Mouse (Mus musculus) E14TG2a.4 (cell line): ENCODE measurements around the gene Cd2.

Experiments
- CTCF ChIP-seq: conservative IDR thresholded peaks from 2 replicates; pipeline ENCODE4 v1.5.1; 2014; ENCODE audit warnings: low read length
- NANOG ChIP-seq: IDR thresholded peaks from 2 replicates; pipeline ENCODE4 v1.6.1; 2014; ENCODE audit warnings: borderline replicate concordance, low read length, mixed read lengths
- POU5F1 ChIP-seq: IDR thresholded peaks from 2 replicates; pipeline ENCODE4 v1.6.1; 2014; ENCODE audit warnings: low read length, borderline replicate concordance

DNA sequence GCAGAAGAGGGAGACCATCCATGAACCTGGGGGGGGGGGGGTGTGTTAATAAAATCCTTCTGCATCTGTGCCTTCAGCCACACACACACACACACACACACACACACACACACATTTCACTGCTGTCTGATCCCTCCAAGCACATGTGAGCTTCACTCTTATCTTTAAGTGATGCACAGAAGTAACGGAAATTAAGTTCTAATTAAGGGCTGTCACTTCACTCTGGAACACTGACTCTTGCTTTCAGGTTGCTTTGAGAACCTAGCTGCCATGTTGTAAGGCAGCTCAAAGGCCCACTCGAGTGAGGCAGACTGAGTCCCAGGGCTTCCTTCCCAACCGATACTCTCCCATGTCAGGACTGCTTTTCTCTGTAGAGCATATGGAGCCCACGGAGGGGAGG lies 5.9 kb downstream of the Cd2 start:
- TF ChIP-seq CTCF: no peak
- no peak for TF ChIP-seq POU5F1
- TF ChIP-seq NANOG: no peak
